Mouse (Mus musculus): ENCODE results near the gene Dclre1b. TPM values are rescaled to one million over a fixed set of nuclear protein-coding genes. Genes with fewer than 3 reads are reported as not detected.
"Not testable (repeated sequence)": the region's sequence is repeated elsewhere in the genome, so short reads cannot be mapped to it uniquely, and the experiment has no call there.

Gene Dclre1b
- polyA plus RNA-seq, 1 experiment from 2014 or later = 50.9 TPM

GRCm38 (mm10) chr3:103810967-103811366, 1.7 kb upstream of the Dclre1b start:
- no peak for DNase-seq (ENCODE audit: low spot score)

- no peak for DNase-seq (ENCODE audit: low spot score)
Measured at GRCm38 (mm10) chr3:103809799-103810150, 531 bp upstream of the Dclre1b start.

GRCm38 (mm10) chr3:103805671-103806070, 3.6 kb downstream of the Dclre1b start:
- DNase-seq (ENCODE audit: low spot score) = no peak

GRCm38 (mm10) chr3:103802861-103803260, 6.4 kb downstream of the Dclre1b start:
- DNase-seq (ENCODE audit: low spot score) = peak; percentile 44

GRCm38 (mm10) chr3:103801631-103802531, 7.4 kb downstream of the Dclre1b start:
- peak; percentile 71 for DNase-seq (ENCODE audit: low spot score)

- no peak for DNase-seq (ENCODE audit: low spot score)
Measured at GRCm38 (mm10) chr3:103799507-103799906, 9.7 kb downstream of the Dclre1b start.

- DNase-seq (ENCODE audit: low spot score) = no peak
Measured at GRCm38 (mm10) chr3:103796389-103796788, 12.9 kb downstream of the Dclre1b start.

- no peak for DNase-seq (ENCODE audit: low spot score)
Measured at GRCm38 (mm10) chr3:103792566-103792965, 16.7 kb downstream of the Dclre1b start.

- not testable (repeated sequence) for DNase-seq (ENCODE audit: low spot score)
Measured at GRCm38 (mm10) chr3:103792111-103792406, 17.2 kb downstream of the Dclre1b start.

- DNase-seq (ENCODE audit: low spot score) = peak; percentile 94
Measured at GRCm38 (mm10) chr3:103791230-103792110, 17.8 kb downstream of the Dclre1b start, which contains the start of gene Hipk1. Hipk1 (minus strand) TSS chr3:103791563.

GRCm38 (mm10) chr3:103790346-103791145, 18.7 kb downstream of the Dclre1b start:
- peak; percentile 47 for DNase-seq (ENCODE audit: low spot score)

- peak; percentile 71 for DNase-seq (ENCODE audit: low spot score)
Measured at GRCm38 (mm10) chr3:103789891-103790345, 19.3 kb downstream of the Dclre1b start.

- DNase-seq (ENCODE audit: low spot score) = no peak
Measured at GRCm38 (mm10) chr3:103789096-103789495, 20.1 kb downstream of the Dclre1b start.

GRCm38 (mm10) chr3:103787225-103787624, 22.0 kb downstream of the Dclre1b start:
- no peak for DNase-seq (ENCODE audit: low spot score)

- DNase-seq (ENCODE audit: low spot score) = peak; percentile 22
Measured at GRCm38 (mm10) chr3:103782844-103783609, 26.2 kb downstream of the Dclre1b start.

- no peak for DNase-seq (ENCODE audit: low spot score)
Measured at GRCm38 (mm10) chr3:103780777-103781176, 28.5 kb downstream of the Dclre1b start.

GRCm38 (mm10) chr3:103780271-103780670, 29.0 kb downstream of the Dclre1b start:
- DNase-seq (ENCODE audit: low spot score) = peak; percentile 31

GRCm38 (mm10) chr3:103779183-103779582, 30.1 kb downstream of the Dclre1b start:
- DNase-seq (ENCODE audit: low spot score) = no peak

GRCm38 (mm10) chr3:103778660-103779059, 30.6 kb downstream of the Dclre1b start:
- DNase-seq (ENCODE audit: low spot score) = no peak

GRCm38 (mm10) chr3:103777940-103778339, 31.3 kb downstream of the Dclre1b start:
- DNase-seq (ENCODE audit: low spot score) = peak; percentile 68

Measured in thymus, postnatal 0 days (tissue).